In genomic region chr12:72273721-72274414, GRCm38 (mm10) we compare ENCODE assay signal across 7 mouse cellular contexts.
DNase-seq lines count a peak whose midpoint lies in the region; ATAC-seq lines count a peak whose summit lies in the region.

No protein-coding gene starts in this region.

- no peaks in the 10 kb centered on the region for H3K27me3 ChIP-seq in neural tube, embryonic 13.5 days
- no peaks in the 10 kb centered on the region for H3K27me3 ChIP-seq in hindbrain, embryonic 12.5 days
- H3K27me3 ChIP-seq in forebrain, embryonic 12.5 days: no peaks in the 10 kb centered on the region

- ATAC-seq in neural tube, embryonic 13.5 days (ENCODE audit: low read depth): peak; percentile 43; the same call in 1 of the 2 replicates
- no peak for ATAC-seq in hindbrain, embryonic 12.5 days (ENCODE audit: low FRiP score)
- ATAC-seq in forebrain, embryonic 12.5 days (ENCODE audit: low FRiP score): no peak

- H3K36me3 ChIP-seq in neural tube, embryonic 13.5 days: no peaks in the 10 kb centered on the region
- H3K36me3 ChIP-seq in hindbrain, embryonic 12.5 days: no peaks in the 10 kb centered on the region
- H3K36me3 ChIP-seq in forebrain, embryonic 12.5 days (replicated peaks): no peaks in the 10 kb centered on the region

- 57% methylated on average over 13 of the region's 13 CpGs for WGBS in neural tube, embryonic 13.5 days
- 55% methylated on average over 13 of the region's 13 CpGs for WGBS in hindbrain, embryonic 12.5 days
- 62% methylated on average over 13 of the region's 13 CpGs for WGBS in forebrain, embryonic 12.5 days

- H3K4me1 ChIP-seq in neural tube, embryonic 13.5 days (replicated peaks): peaks cover 6% of the 10 kb centered on the region; the same call in 1 of the 2 replicates
- peaks cover 3% of the 10 kb centered on the region for H3K4me1 ChIP-seq in hindbrain, embryonic 12.5 days
- 0 out of 2 replicates have a peak, but pooled peaks cover 4% of the 10 kb centered on the region for H3K4me1 ChIP-seq in forebrain, embryonic 12.5 days

- DNase-seq in neural tube, embryonic 10.5 days (ENCODE audit: extremely low spot score, low spot score): no peak
- peak; percentile 65 for DNase-seq in cerebellum, adult 9-10 months
- no peak for DNase-seq in left cerebral cortex, adult 9 months (ENCODE audit: low spot score in 2 of 2)
- DNase-seq in thymus, postnatal 10 days (ENCODE audit: low spot score in 2 of 2): no peak

- no peak overlapping the region for H3K4me3 ChIP-seq in neural tube, embryonic 13.5 days
- no peak overlapping the region for H3K4me3 ChIP-seq in hindbrain, embryonic 12.5 days
- H3K4me3 ChIP-seq in forebrain, embryonic 12.5 days (replicated peaks): no peak overlapping the region

- H3K4me2 ChIP-seq in neural tube, embryonic 13.5 days: no peak overlapping the region
- H3K4me2 ChIP-seq in hindbrain, embryonic 12.5 days (replicated peaks): no peak overlapping the region
- H3K4me2 ChIP-seq in forebrain, embryonic 12.5 days: no peak overlapping the region

- H3K9me3 ChIP-seq in neural tube, embryonic 13.5 days: no peaks in the 10 kb centered on the region
- no peaks in the 10 kb centered on the region for H3K9me3 ChIP-seq in hindbrain, embryonic 12.5 days (replicated peaks)
- no peaks in the 10 kb centered on the region for H3K9me3 ChIP-seq in forebrain, embryonic 12.5 days

- H3K27ac ChIP-seq in neural tube, embryonic 13.5 days (replicated peaks): peak overlapping the region; percentile 24; the same call in 1 of the 2 replicates
- H3K27ac ChIP-seq in hindbrain, embryonic 12.5 days: 0 out of 2 replicates have a peak overlapping the region, but pooled peaks have one; percentile 18
- no peak overlapping the region for H3K27ac ChIP-seq in forebrain, embryonic 12.5 days

- H3K9ac ChIP-seq in neural tube, embryonic 13.5 days: no peak overlapping the region
- H3K9ac ChIP-seq in hindbrain, embryonic 12.5 days: no peak overlapping the region
- H3K9ac ChIP-seq in forebrain, embryonic 12.5 days: no peak overlapping the region
